Mouse (Mus musculus): Measurements from ENCODE around the gene Stfa2l1. TPM values are rescaled to one million over a fixed set of nuclear protein-coding genes. Genes with fewer than 3 reads are reported as not detected.
"Not testable (repeated sequence)": the region's sequence is repeated elsewhere in the genome, so short reads cannot be mapped to it uniquely, and the experiment has no call there.

Gene Stfa2l1
- not detected in 2 replicates for polyA plus RNA-seq (2014; fragmentation: Nextera tagmentation; extraction: Ambion mirVana)

DNA sequence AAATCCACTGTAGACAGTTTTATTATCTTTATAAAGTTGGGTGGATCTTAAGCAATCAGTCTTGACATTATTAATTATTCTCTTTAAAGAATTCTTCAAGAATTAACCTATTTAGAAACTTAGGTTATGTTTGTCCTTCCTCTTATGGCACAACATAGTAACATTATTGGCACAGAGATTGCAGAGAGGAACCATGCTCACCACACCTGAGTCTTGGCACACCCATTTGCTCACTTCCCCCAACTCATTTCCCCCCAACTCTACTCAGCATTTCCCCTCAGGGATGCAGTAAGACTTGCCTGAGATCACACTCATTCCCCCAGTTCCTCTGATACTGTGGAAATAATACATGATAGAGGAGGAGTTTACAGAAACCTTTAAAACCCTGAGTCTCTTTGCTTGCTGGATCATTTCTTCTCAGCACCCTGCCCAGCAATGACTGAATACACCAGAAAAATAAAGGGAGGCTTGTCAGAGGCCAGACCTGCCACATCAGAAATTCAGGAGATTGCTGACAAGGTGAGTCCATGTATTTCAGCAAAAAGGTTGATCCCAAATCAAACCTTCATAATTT lies at the start of gene Stfa2l1:
Gene Stfa2l1, plus strand, starts transcription at position 410 of the 574 bp plus-strand sequence.
- Histone ChIP-seq H3K4me3 (ENCODE audit: low read depth, low read length) (no peak within 1 kb of the TSS), H3K27me3 (ENCODE audit: control insufficient read depth, insufficient read depth, low read length) (no peaks in the 10 kb centered on the region), H3K9ac (ENCODE audit: low read length) (no peak within 1 kb of the TSS), H3K27ac (replicated peaks; ENCODE audit: low read depth, low read length) (no peak within 1 kb of the TSS), H3K9me3 (ENCODE audit: control insufficient read depth, low read length) (no peaks in the 10 kb centered on the region), H3K36me3 (ENCODE audit: control insufficient read depth, insufficient read depth, low read length) (no peaks in the 10 kb centered on the region), H3K4me1 (ENCODE audit: control insufficient read depth, insufficient read depth, low read length) (no peaks in the 10 kb centered on the region), H3K4me2 (ENCODE audit: low read depth, severe bottlenecking) (no peak within 1 kb of the TSS)
- DNase-seq (ENCODE audit: low spot score) (no peak), ATAC-seq (ENCODE audit: insufficient number of reproducible peaks, low FRiP score, low TSS enrichment, low read depth) (no peak)

DNA sequence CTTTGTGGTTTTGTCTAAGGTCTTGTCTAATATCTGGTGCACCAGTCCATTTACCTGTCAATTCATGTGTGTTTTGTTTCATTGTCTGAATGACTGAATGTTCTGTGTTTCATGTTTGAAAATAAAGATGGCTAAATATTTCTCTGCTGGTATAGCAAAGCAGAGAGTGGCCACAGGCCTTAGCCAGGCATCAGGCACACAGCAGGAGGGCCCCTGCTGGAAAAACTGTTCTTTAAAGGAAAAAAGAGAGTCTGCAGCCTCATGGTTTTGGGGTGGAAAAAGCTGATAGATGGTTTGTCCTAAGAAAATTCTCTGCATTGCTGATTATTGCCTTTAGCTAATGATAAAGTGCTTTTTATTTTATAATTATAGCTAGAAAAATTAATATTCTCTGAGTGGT lies 45.1 kb upstream of the Stfa2l1 start:
- not testable (repeated sequence) for ATAC-seq (ENCODE audit: insufficient number of reproducible peaks, low FRiP score, low TSS enrichment, low read depth); H3K4me3 ChIP-seq (ENCODE audit: low read depth, low read length); H3K4me1 ChIP-seq (ENCODE audit: control insufficient read depth, insufficient read depth, low read length); H3K4me2 ChIP-seq (ENCODE audit: low read depth, severe bottlenecking); H3K27ac ChIP-seq (replicated peaks; ENCODE audit: low read depth, low read length); H3K9ac ChIP-seq (ENCODE audit: low read length); H3K9me3 ChIP-seq (ENCODE audit: control insufficient read depth, low read length); H3K36me3 ChIP-seq (ENCODE audit: control insufficient read depth, insufficient read depth, low read length); DNase-seq (ENCODE audit: low spot score); H3K27me3 ChIP-seq (ENCODE audit: control insufficient read depth, insufficient read depth, low read length)

DNA sequence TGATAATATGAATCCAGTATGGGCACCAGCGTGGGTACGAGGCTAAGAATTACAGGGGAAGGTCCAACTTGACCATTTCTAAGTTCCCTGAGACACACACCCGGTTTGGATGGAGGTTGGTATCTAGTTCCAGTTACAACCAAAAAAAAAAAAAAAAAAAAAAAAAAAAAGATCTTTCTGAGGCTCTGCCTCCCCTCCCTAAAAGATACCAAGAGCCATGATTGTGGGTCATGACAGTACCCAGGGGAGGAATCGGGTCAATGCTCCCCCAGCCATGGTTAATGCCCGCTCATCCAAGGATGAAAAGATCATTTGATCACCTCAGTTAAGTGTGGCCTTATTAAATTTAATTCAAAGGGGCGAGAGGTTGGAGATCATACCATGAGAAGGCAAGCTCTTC lies 40.9 kb upstream of the Stfa2l1 start:
- 88% methylated on average over 6 of the region's 6 CpGs for WGBS
- H3K4me3 ChIP-seq (ENCODE audit: low read depth, low read length); H3K4me2 ChIP-seq (ENCODE audit: low read depth, severe bottlenecking); DNase-seq (ENCODE audit: low spot score); H3K27ac ChIP-seq (replicated peaks; ENCODE audit: low read depth, low read length); H3K36me3 ChIP-seq (ENCODE audit: control insufficient read depth, insufficient read depth, low read length); H3K9ac ChIP-seq (ENCODE audit: low read length); ATAC-seq (ENCODE audit: insufficient number of reproducible peaks, low FRiP score, low TSS enrichment, low read depth); H3K4me1 ChIP-seq (ENCODE audit: control insufficient read depth, insufficient read depth, low read length); H3K27me3 ChIP-seq (ENCODE audit: control insufficient read depth, insufficient read depth, low read length); H3K9me3 ChIP-seq (ENCODE audit: control insufficient read depth, low read length): not testable (repeated sequence)

DNA sequence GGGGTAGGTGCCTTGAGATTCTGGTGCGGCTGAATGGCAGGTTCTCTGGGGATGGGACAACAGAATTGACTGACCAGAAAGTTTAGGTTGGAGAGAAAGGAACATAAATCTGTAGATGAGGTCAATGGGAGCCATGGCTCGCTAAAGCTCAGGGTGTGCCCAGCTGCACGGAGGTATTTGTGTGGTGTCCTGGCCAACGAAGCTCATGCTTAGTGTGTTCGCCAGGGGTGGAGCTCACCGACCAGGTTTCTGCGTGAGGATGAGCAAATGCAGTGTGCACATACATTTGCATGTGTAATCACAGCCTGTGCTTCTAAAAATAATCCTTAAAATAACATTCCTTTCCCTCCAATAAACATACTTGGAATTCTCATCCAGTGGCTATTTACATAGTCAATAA lies 28.5 kb upstream of the Stfa2l1 start:
- no peak overlapping the region for H3K4me3 ChIP-seq (ENCODE audit: low read depth, low read length)
- 90% methylated on average over 7 of the region's 7 CpGs for WGBS
- no peaks in the 10 kb centered on the region for H3K36me3 ChIP-seq (ENCODE audit: control insufficient read depth, insufficient read depth, low read length)
- no peaks in the 10 kb centered on the region for H3K9me3 ChIP-seq (ENCODE audit: control insufficient read depth, low read length)
- no peak overlapping the region for H3K4me2 ChIP-seq (ENCODE audit: low read depth, severe bottlenecking)
- no peaks in the 10 kb centered on the region for H3K4me1 ChIP-seq (ENCODE audit: control insufficient read depth, insufficient read depth, low read length)
- no peak for DNase-seq (ENCODE audit: low spot score)
- no peaks in the 10 kb centered on the region for H3K27me3 ChIP-seq (ENCODE audit: control insufficient read depth, insufficient read depth, low read length)
- no peak overlapping the region for H3K9ac ChIP-seq (ENCODE audit: low read length)
- ATAC-seq (ENCODE audit: insufficient number of reproducible peaks, low FRiP score, low TSS enrichment, low read depth), result no peak
- H3K27ac ChIP-seq (replicated peaks; ENCODE audit: low read depth, low read length), result no peak overlapping the region

DNA sequence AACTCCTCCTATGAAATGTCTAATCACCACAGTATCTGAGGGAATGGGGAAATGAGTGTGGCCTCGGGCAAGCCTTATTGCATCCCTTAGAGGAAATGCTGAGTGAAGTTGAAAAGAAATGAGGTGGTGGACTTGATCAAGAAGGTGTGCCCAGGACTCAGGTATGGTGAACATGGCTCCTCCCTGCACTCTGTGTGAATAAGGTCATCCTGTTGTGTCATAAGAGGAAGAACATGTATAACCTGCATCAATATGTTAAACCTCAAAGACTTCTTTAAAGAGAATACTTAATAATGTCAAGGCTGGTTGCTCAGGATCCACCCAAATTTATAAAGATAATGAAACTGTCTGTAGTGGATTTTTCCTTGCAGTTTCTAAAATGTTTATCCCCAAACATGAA lies 25.5 kb upstream of the Stfa2l1 start, which contains the start of gene Csta1:
Gene Csta1, minus strand, starts transcription at position 101 of the 400 bp plus-strand sequence.
- no peaks in the 10 kb centered on the region for H3K27me3 ChIP-seq (ENCODE audit: control insufficient read depth, insufficient read depth, low read length)
- no peaks in the 10 kb centered on the region for H3K9me3 ChIP-seq (ENCODE audit: control insufficient read depth, low read length)
- DNase-seq (ENCODE audit: low spot score), result no peak
- H3K27ac ChIP-seq (replicated peaks; ENCODE audit: low read depth, low read length), result no peak within 1 kb of the TSS
- no peaks in the 10 kb centered on the region for H3K36me3 ChIP-seq (ENCODE audit: control insufficient read depth, insufficient read depth, low read length)
- H3K4me1 ChIP-seq (ENCODE audit: control insufficient read depth, insufficient read depth, low read length), result no peaks in the 10 kb centered on the region
- no peak within 1 kb of the TSS for H3K9ac ChIP-seq (ENCODE audit: low read length)
- 85% methylated on average over 1 of the region's 1 CpGs for WGBS
- ATAC-seq (ENCODE audit: insufficient number of reproducible peaks, low FRiP score, low TSS enrichment, low read depth), result no peak
- no peak within 1 kb of the TSS for H3K4me3 ChIP-seq (ENCODE audit: low read depth, low read length)
- H3K4me2 ChIP-seq (ENCODE audit: low read depth, severe bottlenecking), result no peak within 1 kb of the TSS

DNA sequence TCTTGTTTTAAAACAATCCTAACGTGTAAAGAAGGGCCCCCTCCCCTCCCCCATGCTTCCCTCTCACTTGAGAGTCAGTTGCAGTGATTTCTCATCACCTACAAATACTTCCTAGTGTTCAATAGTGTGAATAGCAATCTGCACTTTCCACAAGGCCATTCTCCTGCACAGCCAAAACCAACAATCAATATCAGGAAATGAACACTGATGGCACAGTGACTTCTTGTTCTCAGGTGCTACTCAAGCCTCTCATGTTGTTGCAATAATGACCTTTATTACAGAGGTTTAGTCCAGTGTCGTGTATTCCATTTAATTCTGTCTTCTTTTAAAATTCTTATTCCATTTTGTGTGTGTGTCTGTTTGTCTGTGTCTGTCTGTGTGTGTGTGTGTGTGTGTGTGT lies 18.4 kb upstream of the Stfa2l1 start:
- no peak overlapping the region for H3K4me3 ChIP-seq (ENCODE audit: low read depth, low read length)
- 80% methylated on average over 2 of the region's 2 CpGs for WGBS
- no peaks in the 10 kb centered on the region for H3K36me3 ChIP-seq (ENCODE audit: control insufficient read depth, insufficient read depth, low read length)
- H3K4me1 ChIP-seq (ENCODE audit: control insufficient read depth, insufficient read depth, low read length), result no peaks in the 10 kb centered on the region
- DNase-seq (ENCODE audit: low spot score), result no peak
- H3K9ac ChIP-seq (ENCODE audit: low read length), result no peak overlapping the region
- no peaks in the 10 kb centered on the region for H3K9me3 ChIP-seq (ENCODE audit: control insufficient read depth, low read length)
- ATAC-seq (ENCODE audit: insufficient number of reproducible peaks, low FRiP score, low TSS enrichment, low read depth), result no peak
- H3K4me2 ChIP-seq (ENCODE audit: low read depth, severe bottlenecking), result no peak overlapping the region
- H3K27me3 ChIP-seq (ENCODE audit: control insufficient read depth, insufficient read depth, low read length), result no peaks in the 10 kb centered on the region
- no peak overlapping the region for H3K27ac ChIP-seq (replicated peaks; ENCODE audit: low read depth, low read length)

DNA sequence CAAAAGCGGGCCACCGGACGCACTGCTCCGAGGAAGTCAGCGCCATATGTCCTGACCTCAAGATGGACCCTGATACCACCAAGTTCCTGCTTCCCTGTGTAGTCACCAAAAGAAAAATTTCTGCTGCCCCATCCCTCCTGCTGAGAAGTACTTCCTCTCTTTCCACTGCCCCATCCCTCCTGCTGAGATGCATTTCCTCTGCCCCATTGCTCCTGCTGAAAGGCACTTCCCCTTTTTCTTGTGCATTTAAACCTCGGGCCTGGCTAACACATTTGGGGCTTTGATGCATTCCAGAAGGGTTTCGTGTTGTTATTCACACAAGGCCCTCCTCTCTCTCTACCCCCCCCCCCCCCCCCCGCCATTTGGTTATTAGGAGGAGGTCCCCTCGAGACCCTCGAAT lies 11.2 kb downstream of the Stfa2l1 start:
- not testable (repeated sequence) for DNase-seq (ENCODE audit: low spot score); H3K27me3 ChIP-seq (ENCODE audit: control insufficient read depth, insufficient read depth, low read length); H3K4me3 ChIP-seq (ENCODE audit: low read depth, low read length); H3K9me3 ChIP-seq (ENCODE audit: control insufficient read depth, low read length); H3K9ac ChIP-seq (ENCODE audit: low read length); H3K4me1 ChIP-seq (ENCODE audit: control insufficient read depth, insufficient read depth, low read length); H3K36me3 ChIP-seq (ENCODE audit: control insufficient read depth, insufficient read depth, low read length); H3K4me2 ChIP-seq (ENCODE audit: low read depth, severe bottlenecking); ATAC-seq (ENCODE audit: insufficient number of reproducible peaks, low FRiP score, low TSS enrichment, low read depth); H3K27ac ChIP-seq (replicated peaks; ENCODE audit: low read depth, low read length)
- WGBS, result 85% methylated on average over 9 of the region's 10 CpGs

DNA sequence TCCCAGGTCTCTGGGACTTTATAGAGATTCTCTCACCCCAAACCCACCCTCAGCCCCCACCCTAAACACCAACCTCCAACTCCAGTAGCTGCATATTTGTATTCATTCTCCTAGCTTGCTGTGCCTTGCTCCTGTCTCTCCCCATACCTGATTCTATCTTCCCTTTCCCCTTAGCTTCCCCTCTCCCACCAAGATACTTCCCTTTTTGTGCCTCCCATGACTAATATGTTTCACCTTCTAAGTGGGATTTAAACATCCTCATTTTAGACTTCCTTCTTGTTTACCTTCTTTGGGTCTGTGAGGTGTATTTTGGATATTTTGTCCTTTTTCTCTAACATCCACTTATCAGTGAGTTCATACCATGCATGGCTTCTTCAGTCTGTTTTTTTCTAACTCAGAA lies 19.5 kb downstream of the Stfa2l1 start:
- Histone ChIP-seq H3K27me3 (ENCODE audit: control insufficient read depth, insufficient read depth, low read length) (no peaks in the 10 kb centered on the region), H3K36me3 (ENCODE audit: control insufficient read depth, insufficient read depth, low read length) (no peaks in the 10 kb centered on the region)

DNA sequence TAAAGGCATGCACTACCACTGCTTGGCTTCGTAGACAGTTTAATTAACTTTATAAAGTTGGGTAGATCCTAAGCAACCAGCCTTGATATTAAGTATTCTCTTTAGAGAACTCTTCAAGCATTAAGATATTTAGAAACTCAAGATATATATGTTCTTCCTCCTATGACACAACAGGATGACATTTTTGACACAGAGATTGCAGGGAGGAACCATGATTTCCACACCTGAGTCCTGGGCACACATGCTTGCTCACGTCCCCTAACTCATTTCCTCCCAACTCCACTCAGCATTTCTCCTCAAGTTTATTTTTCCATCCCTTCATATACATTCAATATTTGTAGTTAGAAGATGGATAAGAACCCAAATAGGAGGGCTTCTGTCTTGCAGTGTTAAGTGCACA lies 23.3 kb downstream of the Stfa2l1 start:
- no peak overlapping the region for H3K27ac ChIP-seq (replicated peaks; ENCODE audit: low read depth, low read length)
- no peak overlapping the region for H3K4me2 ChIP-seq (ENCODE audit: low read depth, severe bottlenecking)
- no peaks in the 10 kb centered on the region for H3K36me3 ChIP-seq (ENCODE audit: control insufficient read depth, insufficient read depth, low read length)
- ATAC-seq (ENCODE audit: insufficient number of reproducible peaks, low FRiP score, low TSS enrichment, low read depth) (no peak), DNase-seq (ENCODE audit: low spot score) (no peak)
- 84% methylated on average over 2 of the region's 2 CpGs for WGBS
- H3K4me3 ChIP-seq (ENCODE audit: low read depth, low read length), result no peak overlapping the region
- no peak overlapping the region for H3K9ac ChIP-seq (ENCODE audit: low read length)
- H3K9me3 ChIP-seq (ENCODE audit: control insufficient read depth, low read length), result no peaks in the 10 kb centered on the region
- no peaks in the 10 kb centered on the region for H3K4me1 ChIP-seq (ENCODE audit: control insufficient read depth, insufficient read depth, low read length)
- H3K27me3 ChIP-seq (ENCODE audit: control insufficient read depth, insufficient read depth, low read length), result no peaks in the 10 kb centered on the region

More for the DNA sequence above, 19.5 kb downstream of the Stfa2l1 start:
- Histone ChIP-seq H3K27ac (replicated peaks; ENCODE audit: low read depth, low read length) (no peak overlapping the region), H3K4me2 (ENCODE audit: low read depth, severe bottlenecking) (no peak overlapping the region), H3K9ac (ENCODE audit: low read length) (no peak overlapping the region), H3K9me3 (ENCODE audit: control insufficient read depth, low read length) (no peaks in the 10 kb centered on the region), H3K4me1 (ENCODE audit: control insufficient read depth, insufficient read depth, low read length) (no peaks in the 10 kb centered on the region), H3K4me3 (ENCODE audit: low read depth, low read length) (no peak overlapping the region)
- ATAC-seq (ENCODE audit: insufficient number of reproducible peaks, low FRiP score, low TSS enrichment, low read depth) (no peak), DNase-seq (ENCODE audit: low spot score) (no peak)
